Mouse (Mus musculus): ENCODE measurements around the gene Prr18.

Prr18 gene

DNA sequence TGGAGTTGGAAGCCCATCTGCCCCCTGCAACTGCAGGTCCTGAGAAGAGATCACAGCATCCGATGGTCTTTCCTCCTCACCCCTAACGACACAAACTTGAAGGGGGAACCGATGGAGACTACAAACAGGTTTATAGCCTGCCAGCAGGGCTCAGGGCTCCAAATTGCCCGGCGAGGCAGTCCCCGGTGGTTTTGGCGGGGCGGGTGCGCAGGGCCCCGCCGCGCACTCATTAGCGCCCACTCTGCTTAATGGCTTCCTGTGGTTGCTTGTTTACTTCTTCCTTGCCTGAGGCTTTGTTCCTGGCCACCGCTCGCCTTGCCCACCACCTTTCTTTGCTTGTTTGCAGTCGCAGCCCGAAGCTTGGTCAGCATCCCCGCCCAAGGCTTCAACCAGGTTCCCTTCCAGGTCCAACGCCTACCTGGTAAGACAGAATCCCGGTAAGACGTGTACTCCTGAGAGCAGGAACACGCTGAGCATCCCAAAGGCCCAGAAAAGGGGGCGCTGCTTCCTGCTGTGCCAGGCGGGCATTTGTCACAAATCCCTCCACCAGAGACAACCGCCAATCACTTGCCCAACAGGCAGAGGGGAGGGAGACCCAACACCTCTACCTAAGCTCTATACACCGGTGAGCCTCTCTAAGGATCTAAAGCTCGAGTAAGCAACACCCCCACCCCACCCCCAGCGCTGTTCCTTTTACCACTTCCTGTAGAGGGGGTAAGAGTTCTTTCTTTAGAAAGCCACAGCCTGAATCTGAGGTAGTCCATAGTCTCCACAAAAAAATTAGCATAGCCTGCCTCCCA is 51.9 kb downstream of the Prr18 start:
- no peak for DNase-seq (ENCODE audit: low spot score)

DNA sequence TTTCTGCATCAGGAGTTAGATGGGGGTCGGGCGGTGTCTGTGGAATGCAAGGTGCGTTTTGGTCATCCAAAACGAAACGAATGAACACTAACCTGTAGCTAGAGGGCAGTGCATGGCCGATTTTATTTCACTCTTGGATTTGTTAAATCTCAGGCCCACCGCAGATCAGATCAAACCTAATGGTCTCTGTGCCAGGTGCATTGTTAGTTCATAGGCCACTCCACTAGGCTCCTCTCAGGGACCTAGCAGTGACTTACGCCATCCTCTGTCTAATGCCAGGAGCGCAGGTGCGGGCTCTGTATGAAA is 52.5 kb downstream of the Prr18 start:
- no peak for DNase-seq (ENCODE audit: low spot score)

DNA sequence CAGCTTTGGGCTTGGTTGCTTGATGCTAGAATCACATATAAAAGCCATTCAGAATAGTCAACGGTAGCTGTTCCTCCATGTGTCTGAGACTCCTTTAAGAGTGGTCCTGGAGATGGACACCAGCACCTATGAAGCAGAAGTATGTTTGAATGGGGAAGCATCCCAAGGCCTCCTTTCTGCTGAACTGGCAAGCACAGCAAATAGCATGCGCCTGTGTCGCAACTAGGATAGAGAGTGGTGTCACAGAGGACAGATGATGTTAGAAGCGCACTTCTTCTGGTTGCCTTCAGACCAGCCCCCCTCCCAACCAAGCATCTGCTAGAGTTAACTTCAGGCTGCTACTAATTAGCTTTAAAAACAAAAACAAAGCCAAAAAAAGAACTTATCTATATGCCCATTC is 53.2 kb downstream of the Prr18 start:
- no peak for DNase-seq (ENCODE audit: low spot score)
